Mouse (Mus musculus): ENCODE data around the gene Adgrf1. TPM values are rescaled to one million over a fixed set of nuclear protein-coding genes. Genes with fewer than 3 reads are reported as not detected.

Gene Adgrf1
- 0.10 TPM in 1 of 2 replicates, not detected in the other for polyA plus RNA-seq (2016; fragmentation: Nextera tagmentation; extraction: Ambion mirVana)

DNA sequence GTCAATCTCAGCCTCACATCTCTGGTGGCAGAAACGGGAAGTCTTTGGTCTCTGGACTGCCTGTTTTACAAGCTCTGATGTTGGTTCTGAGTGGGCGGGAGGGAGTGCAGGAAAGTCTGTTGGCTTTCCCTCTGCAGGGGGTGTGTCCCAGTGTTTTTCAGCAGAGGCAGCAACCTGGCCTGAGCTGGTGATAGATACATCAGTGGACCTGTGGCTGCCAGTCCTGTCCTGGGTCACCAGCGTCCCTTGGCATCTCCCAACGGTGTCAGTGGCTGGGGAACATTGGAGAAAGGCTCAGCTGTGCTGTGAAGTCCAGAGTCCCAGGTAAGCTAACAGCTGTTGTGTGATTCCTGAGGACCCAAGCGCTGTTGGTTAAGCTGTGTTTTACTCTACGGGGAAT, at the start of gene Adgrf1:
Adgrf1 (plus strand) TSS at position 169 of the 400 bp plus-strand sequence.
- H3K4me1 ChIP-seq: no peaks in the 10 kb centered on the region
- H3K4me3 ChIP-seq: no peak within 1 kb of the TSS
- H3K9me3 ChIP-seq: no peaks in the 10 kb centered on the region
- 56% methylated on average over 6 of the region's 6 CpGs for WGBS
- DNase-seq (ENCODE audit: low spot score): no peak
- no peaks in the 10 kb centered on the region for H3K36me3 ChIP-seq
- no peak within 1 kb of the TSS for H3K27ac ChIP-seq
- no peaks in the 10 kb centered on the region for H3K27me3 ChIP-seq (ENCODE audit: insufficient read depth, poor library complexity, severe bottlenecking)

DNA sequence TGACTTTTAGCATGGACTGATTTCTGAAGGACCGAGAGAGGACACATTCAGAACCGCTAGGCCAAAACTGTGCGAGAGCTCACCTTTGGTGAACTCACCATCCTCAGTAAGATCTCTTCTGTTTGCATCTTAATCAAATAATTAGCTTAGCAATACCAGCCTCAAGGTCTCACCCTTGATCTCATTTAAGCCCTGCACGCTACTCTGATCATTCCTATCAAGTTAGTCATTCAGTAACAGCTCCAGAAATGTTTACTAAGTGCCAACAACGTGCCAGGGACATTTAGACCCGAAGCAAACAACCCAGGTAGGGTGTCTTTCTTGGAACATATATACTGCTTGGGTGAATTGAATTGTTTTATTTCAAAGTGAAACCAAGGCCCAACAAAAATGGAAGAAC, 44.0 kb upstream of the Adgrf1 start:
- no peak overlapping the region for H3K4me3 ChIP-seq
- WGBS: 84% methylated on average over 6 of the region's 6 CpGs
- H3K9me3 ChIP-seq: no peaks in the 10 kb centered on the region
- no peaks in the 10 kb centered on the region for H3K36me3 ChIP-seq
- H3K4me1 ChIP-seq: peaks cover 3% of the 10 kb centered on the region; the same call in 1 of the 2 replicates
- H3K27me3 ChIP-seq (ENCODE audit: insufficient read depth, poor library complexity, severe bottlenecking): peaks cover 8% of the 10 kb centered on the region; the same call in 1 of the 2 replicates
- no peak for DNase-seq (ENCODE audit: low spot score)
- H3K27ac ChIP-seq: no peak overlapping the region

DNA sequence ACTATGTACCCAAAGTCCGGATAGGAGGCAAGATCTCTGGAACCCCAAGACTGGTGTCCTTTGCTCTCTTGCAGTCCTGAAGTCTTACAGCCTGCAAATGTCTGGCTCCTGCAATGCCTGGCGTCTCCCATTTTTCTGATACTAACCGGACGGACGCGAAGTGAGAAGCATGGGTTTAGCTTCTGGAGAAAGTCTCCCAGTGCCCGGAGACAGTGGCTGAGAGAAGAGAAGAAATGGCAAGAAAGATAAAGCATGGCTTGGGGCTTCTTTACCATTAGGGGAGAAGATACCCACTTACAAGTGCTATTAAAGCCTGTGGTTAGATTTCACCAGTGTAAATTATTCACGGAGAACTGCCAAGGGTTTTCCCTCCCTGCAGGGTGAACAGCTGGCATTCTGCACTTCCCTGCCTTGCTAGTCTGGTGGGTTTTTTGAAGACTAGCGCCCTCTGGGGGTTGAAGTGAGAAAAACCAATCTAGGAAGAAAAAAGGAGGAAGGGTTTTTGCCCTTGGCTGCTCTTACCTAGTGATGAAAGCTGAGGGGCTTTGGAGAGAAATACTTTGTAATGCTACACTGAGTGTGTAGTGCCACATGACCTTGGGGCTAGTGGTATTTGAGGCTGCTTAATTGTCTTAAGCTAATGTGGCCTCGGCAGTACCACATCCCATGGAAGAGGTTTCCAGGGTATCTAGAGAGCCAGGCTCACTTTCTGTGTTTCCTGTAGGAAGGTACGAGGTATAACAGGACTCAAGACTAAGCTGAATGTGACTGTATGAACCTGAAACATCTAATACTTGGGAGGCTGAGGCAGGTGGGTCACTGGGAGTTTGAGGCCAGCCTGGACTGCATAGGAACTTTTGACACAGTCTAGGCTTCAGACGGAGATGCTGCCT, 40.3 kb upstream of the Adgrf1 start:
- peak; percentile 79 for DNase-seq (ENCODE audit: low spot score)
- Histone ChIP-seq H3K27ac (no peak overlapping the region), H3K27me3 (ENCODE audit: insufficient read depth, poor library complexity, severe bottlenecking) (peaks cover 8% of the 10 kb centered on the region; the same call in 1 of the 2 replicates), H3K4me1 (peaks cover 3% of the 10 kb centered on the region; the same call in 1 of the 2 replicates), H3K4me3 (no peak overlapping the region), H3K36me3 (no peaks in the 10 kb centered on the region), H3K9me3 (no peaks in the 10 kb centered on the region)
- 42% methylated on average over 12 of the region's 12 CpGs for WGBS

DNA sequence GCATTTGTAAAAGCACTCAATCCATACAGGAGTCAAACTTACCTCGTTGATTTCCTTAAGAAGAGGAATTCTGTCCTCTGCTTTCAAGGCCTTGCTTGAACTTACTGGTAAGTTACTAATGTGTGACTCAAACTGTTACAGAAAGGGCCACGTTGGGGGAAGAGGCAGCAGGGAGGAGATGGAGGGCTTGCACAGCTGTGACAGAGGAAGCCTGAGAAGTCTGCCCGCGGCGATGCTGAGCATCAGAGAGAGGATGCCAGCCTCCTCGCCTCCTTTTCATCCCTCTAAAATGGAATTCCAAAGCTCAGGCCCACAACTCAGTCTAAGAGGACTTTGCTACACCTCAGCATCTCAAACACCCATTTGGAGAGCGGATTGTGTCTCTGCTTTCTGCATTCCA, 39.3 kb upstream of the Adgrf1 start:
- 68% methylated on average over 7 of the region's 7 CpGs for WGBS
- DNase-seq (ENCODE audit: low spot score): no peak
- Histone ChIP-seq H3K9me3 (no peaks in the 10 kb centered on the region), H3K4me3 (no peak overlapping the region), H3K36me3 (no peaks in the 10 kb centered on the region), H3K27ac (no peak overlapping the region), H3K4me1 (peaks cover 3% of the 10 kb centered on the region; the same call in 1 of the 2 replicates), H3K27me3 (ENCODE audit: insufficient read depth, poor library complexity, severe bottlenecking) (peaks cover 8% of the 10 kb centered on the region; the same call in 1 of the 2 replicates)

DNA sequence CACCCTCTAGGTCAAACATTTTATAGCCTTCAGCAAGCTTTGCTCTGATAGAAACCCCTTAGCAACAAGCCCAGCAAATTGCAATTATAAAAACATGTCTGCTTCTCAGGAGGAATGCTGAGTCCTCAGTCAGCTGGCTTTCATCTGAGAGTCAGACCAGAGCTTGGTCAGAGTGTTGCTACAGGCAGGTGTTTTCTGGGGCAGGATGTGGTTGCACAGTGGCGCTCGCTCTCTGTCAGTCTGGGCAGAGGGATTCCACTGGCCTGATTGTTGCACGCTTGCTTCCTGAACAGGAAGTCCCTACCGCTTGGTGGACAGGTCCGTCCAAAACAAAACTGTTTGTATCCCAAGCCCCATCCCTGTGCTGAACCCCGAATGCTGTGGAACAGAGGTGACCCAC, 37.4 kb upstream of the Adgrf1 start:
- Histone ChIP-seq H3K9me3 (no peaks in the 10 kb centered on the region), H3K4me3 (no peak overlapping the region), H3K36me3 (no peaks in the 10 kb centered on the region), H3K27me3 (ENCODE audit: insufficient read depth, poor library complexity, severe bottlenecking) (peaks cover 8% of the 10 kb centered on the region; the same call in 1 of the 2 replicates), H3K27ac (no peak overlapping the region), H3K4me1 (peaks cover 3% of the 10 kb centered on the region; the same call in 1 of the 2 replicates)
- WGBS: 64% methylated on average over 6 of the region's 6 CpGs
- no peak for DNase-seq (ENCODE audit: low spot score)

DNA sequence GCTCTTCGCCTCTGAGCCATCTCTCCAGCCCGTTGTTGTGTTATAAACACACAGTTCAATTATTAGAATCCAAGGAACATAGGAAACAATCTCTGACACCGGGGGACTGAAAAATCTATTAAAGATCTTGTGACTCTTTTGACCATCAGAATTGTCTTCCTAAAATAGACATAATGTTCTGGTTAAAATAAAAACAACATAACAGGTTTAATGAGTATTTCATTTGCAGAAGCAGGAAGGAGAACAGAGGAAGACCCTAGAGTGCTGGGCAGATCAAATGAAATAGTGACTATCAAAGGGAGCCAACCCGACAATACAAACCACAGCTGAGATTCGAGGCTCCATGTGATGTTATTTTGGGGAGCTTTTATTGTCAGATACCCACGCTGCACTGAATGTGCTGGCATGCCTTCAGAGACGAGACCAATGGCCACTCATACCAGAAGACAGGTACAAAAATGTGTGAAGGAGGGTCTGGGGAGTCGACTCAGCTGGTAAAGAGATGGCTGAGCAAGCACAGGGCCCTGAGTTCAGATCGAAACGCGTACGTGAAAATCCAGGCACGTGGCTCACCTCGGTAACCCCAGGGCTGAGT, 33.4 kb upstream of the Adgrf1 start:
- no peaks in the 10 kb centered on the region for H3K4me1 ChIP-seq
- H3K9me3 ChIP-seq: no peaks in the 10 kb centered on the region
- H3K27ac ChIP-seq: no peak overlapping the region
- H3K27me3 ChIP-seq (ENCODE audit: insufficient read depth, poor library complexity, severe bottlenecking): no peaks in the 10 kb centered on the region
- H3K36me3 ChIP-seq: no peaks in the 10 kb centered on the region
- 80% methylated on average over 14 of the region's 14 CpGs for WGBS
- no peak overlapping the region for H3K4me3 ChIP-seq
- no peak for DNase-seq (ENCODE audit: low spot score)

DNA sequence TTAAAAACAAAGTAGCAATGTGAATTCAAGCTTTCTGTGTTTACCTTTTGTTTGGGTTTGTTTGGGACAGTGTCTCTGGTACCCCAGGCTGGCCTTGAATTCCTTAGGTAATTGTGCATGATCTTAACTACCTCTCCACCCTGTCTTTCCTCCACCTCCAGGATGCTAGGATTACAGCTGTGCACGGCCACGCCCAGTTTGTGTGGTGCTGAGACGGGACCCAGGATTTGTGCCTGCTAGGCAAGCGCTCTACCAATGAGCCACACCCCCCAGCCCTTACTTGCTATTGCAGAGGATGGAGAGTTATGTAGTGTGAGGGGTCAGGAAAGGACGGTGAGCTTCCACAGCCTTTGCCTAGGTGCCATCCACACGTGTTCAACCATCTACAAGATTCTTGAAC, 31.1 kb upstream of the Adgrf1 start:
- Histone ChIP-seq H3K27ac (no peak overlapping the region), H3K4me3 (no peak overlapping the region), H3K4me1 (no peaks in the 10 kb centered on the region), H3K27me3 (ENCODE audit: insufficient read depth, poor library complexity, severe bottlenecking) (no peaks in the 10 kb centered on the region), H3K36me3 (no peaks in the 10 kb centered on the region), H3K9me3 (no peaks in the 10 kb centered on the region)
- WGBS: 76% methylated on average over 6 of the region's 6 CpGs
- DNase-seq (ENCODE audit: low spot score): no peak

DNA sequence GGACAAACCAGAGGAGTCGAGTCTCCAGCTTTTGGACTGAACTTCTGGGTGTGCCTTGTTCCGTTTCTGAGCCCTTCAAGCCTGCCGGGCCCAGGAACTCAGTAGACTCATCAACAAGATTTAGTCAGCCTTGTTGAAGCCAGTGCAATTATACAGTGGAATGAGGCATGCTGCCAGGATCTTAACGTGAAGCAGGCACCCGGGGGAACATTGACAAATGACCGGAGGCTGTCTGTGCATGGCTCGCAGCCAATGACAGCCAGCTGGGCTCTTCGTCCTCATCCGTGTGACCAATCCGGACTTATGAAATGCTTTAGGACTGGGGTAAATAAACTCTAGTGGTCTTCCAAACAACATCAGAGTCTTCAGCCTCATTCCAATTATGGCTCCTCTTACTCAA, 29.0 kb upstream of the Adgrf1 start:
- Histone ChIP-seq H3K27me3 (ENCODE audit: insufficient read depth, poor library complexity, severe bottlenecking) (no peaks in the 10 kb centered on the region), H3K4me3 (no peak overlapping the region), H3K27ac (no peak overlapping the region), H3K4me1 (no peaks in the 10 kb centered on the region), H3K9me3 (no peaks in the 10 kb centered on the region), H3K36me3 (no peaks in the 10 kb centered on the region)
- WGBS: 58% methylated on average over 10 of the region's 10 CpGs
- no peak for DNase-seq (ENCODE audit: low spot score)

DNA sequence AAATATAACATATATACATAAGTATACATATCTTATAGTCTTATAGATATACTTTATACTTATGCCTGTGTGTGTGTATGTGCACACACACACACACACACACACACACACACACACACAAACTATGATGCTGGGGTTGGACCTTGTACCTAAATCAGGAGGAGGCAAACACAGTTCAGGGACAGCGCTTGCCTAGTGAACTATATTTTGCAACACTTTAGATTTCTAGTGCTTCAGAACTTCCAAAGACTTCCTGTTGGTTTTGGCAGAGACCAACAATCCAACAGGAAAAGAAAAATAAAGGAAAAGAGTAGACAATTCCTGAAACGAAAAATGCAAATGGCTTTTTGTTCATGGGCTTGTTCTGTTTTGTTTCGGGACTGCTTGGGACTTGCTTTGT, 27.5 kb upstream of the Adgrf1 start:
- Histone ChIP-seq H3K27ac (no peak overlapping the region), H3K36me3 (no peaks in the 10 kb centered on the region), H3K27me3 (ENCODE audit: insufficient read depth, poor library complexity, severe bottlenecking) (no peaks in the 10 kb centered on the region), H3K4me1 (no peaks in the 10 kb centered on the region), H3K9me3 (no peaks in the 10 kb centered on the region), H3K4me3 (no peak overlapping the region)
- DNase-seq (ENCODE audit: low spot score): no peak
- 72% methylated on average over 3 of the region's 3 CpGs for whole genome bisulfite sequencing

DNA sequence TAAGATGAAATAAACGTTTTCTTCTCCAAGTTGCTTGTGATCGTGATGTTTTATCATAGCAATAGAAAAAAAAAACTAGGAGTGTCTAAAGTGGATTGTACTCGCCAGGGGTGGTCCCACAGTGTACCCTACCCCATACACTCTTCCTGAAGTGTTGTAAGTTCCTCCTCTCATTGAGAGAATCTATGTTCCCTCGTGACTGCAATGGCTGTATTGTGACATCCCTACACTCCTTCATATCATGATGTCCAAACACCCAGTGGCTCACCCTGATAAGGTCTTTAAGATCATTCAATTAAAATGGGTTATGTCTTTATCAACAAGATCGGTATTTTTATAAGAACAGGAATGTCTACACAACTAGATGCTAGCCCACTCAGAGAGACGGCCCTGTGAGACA, 24.8 kb upstream of the Adgrf1 start:
- DNase-seq (ENCODE audit: low spot score): no peak
- H3K27ac ChIP-seq: no peak overlapping the region
- H3K9me3 ChIP-seq: no peaks in the 10 kb centered on the region
- no peak overlapping the region for H3K4me3 ChIP-seq
- H3K36me3 ChIP-seq: no peaks in the 10 kb centered on the region
- no peaks in the 10 kb centered on the region for H3K27me3 ChIP-seq (ENCODE audit: insufficient read depth, poor library complexity, severe bottlenecking)
- 81% methylated on average over 6 of the region's 6 CpGs for WGBS
- peaks cover 7% of the 10 kb centered on the region; the same call in 1 of the 2 replicates for H3K4me1 ChIP-seq

DNA sequence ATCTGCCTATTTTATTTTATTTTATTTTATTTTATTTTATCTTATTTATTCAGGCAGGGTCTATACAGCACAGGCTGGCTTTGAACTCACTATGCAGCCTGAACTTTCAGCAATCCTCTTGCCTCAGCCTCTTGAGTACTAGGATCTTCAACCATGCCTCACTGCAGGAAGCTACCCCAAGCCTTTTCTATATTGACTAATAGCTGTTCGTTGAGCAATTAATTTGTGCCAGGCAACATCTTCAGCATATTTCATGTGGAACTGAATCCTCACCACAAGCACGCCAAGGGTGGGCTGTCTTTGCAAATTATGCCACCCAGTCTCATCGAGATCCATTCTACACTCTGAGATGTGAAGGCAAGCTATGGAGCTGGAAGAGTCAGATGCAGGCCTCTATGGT, 22.9 kb upstream of the Adgrf1 start:
- WGBS: 80% methylated on average over 3 of the region's 3 CpGs
- no peak for DNase-seq (ENCODE audit: low spot score)
- H3K4me1 ChIP-seq: peaks cover 11% of the 10 kb centered on the region; the same call in 1 of the 2 replicates

DNA sequence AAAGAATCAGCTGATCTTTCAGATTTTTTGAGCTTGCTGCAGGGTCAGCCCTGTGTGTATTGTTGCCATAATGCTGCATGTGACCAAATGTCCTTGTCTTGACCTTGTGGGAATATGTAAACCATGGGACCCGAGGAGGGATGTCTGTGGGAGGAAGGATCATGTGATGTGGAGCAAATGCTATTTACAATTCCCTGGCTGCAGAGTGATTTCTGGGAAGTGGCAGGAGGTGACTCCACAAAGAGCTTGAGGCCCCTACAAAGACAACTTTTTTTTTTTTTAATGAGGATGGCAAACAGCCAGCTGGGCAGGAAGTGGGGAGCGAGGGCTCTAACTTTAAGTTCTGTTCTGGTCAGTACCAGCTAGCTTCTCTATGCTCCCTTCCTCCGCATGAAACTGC, 20.5 kb upstream of the Adgrf1 start:
- H3K27ac ChIP-seq: no peak overlapping the region
- no peaks in the 10 kb centered on the region for H3K36me3 ChIP-seq
- H3K4me1 ChIP-seq: peaks cover 11% of the 10 kb centered on the region; the same call in 1 of the 2 replicates
- H3K27me3 ChIP-seq (ENCODE audit: insufficient read depth, poor library complexity, severe bottlenecking): no peaks in the 10 kb centered on the region
- whole genome bisulfite sequencing: 65% methylated on average over 3 of the region's 3 CpGs
- DNase-seq (ENCODE audit: low spot score): no peak
- no peak overlapping the region for H3K4me3 ChIP-seq
- no peaks in the 10 kb centered on the region for H3K9me3 ChIP-seq

More for the DNA sequence above, 22.9 kb upstream of the Adgrf1 start:
- H3K27ac ChIP-seq: no peak overlapping the region
- H3K4me3 ChIP-seq: no peak overlapping the region
- H3K27me3 ChIP-seq (ENCODE audit: insufficient read depth, poor library complexity, severe bottlenecking): no peaks in the 10 kb centered on the region
- H3K36me3 ChIP-seq: no peaks in the 10 kb centered on the region
- no peaks in the 10 kb centered on the region for H3K9me3 ChIP-seq

All from heart, embryonic 10.5 days (tissue).